Mouse (Mus musculus) frontal cortex, postnatal 36 days (tissue): Measurements from ENCODE around the gene Tet2.

Experiments
- DNase-seq, 2 experiments: peaks; one replicate each; pipeline ENCODE4 v3.0.0; 2022; ENCODE audit warnings: low spot score in 2 of 2

Tet2 gene

GRCm38 (mm10) chr3:133518116-133518515 lies 26.8 kb downstream of the Tet2 start:
- DNase-seq = no peak

GRCm38 (mm10) chr3:133517406-133517805 lies 27.5 kb downstream of the Tet2 start:
- DNase-seq = no peak

- DNase-seq = no peak
Observed at GRCm38 (mm10) chr3:133516137-133516536, 28.8 kb downstream of the Tet2 start.

GRCm38 (mm10) chr3:133515204-133515969 lies 29.6 kb downstream of the Tet2 start:
- DNase-seq = no peak

GRCm38 (mm10) chr3:133514290-133514689 lies 30.6 kb downstream of the Tet2 start:
- no peak for DNase-seq

GRCm38 (mm10) chr3:133513475-133513874 lies 31.5 kb downstream of the Tet2 start:
- DNase-seq = no peak

- no peak for DNase-seq
Observed at GRCm38 (mm10) chr3:133510368-133510767, 34.6 kb downstream of the Tet2 start.

- peak in 1 of 2 experiments; percentile 28 for DNase-seq
Observed at GRCm38 (mm10) chr3:133509796-133510195, 35.1 kb downstream of the Tet2 start.

GRCm38 (mm10) chr3:133508881-133509280 lies 36.1 kb downstream of the Tet2 start:
- no peak for DNase-seq

- DNase-seq = no peak
Observed at GRCm38 (mm10) chr3:133506289-133506954, 38.5 kb downstream of the Tet2 start.

- peak in 1 of 2 experiments; percentile 49 for DNase-seq
Observed at GRCm38 (mm10) chr3:133496953-133497352, 48.0 kb downstream of the Tet2 start.

- DNase-seq = no peak
Observed at GRCm38 (mm10) chr3:133491370-133491769, 53.6 kb downstream of the Tet2 start.

- DNase-seq = no peak
Observed at GRCm38 (mm10) chr3:133488022-133488725, 56.8 kb downstream of the Tet2 start.

GRCm38 (mm10) chr3:133482887-133483286 lies 62.1 kb downstream of the Tet2 start:
- DNase-seq = no peak

GRCm38 (mm10) chr3:133478987-133479386 lies 66.0 kb downstream of the Tet2 start:
- no peak for DNase-seq

GRCm38 (mm10) chr3:133473781-133474180 lies 71.2 kb downstream of the Tet2 start:
- DNase-seq = peak in 1 of 2 experiments; percentile 14

- DNase-seq = no peak
Observed at GRCm38 (mm10) chr3:133471101-133471500, 73.8 kb downstream of the Tet2 start.

GRCm38 (mm10) chr3:133468883-133469282 lies 76.1 kb downstream of the Tet2 start:
- no peak for DNase-seq

GRCm38 (mm10) chr3:133463233-133463632 lies 81.7 kb downstream of the Tet2 start:
- DNase-seq = no peak

- DNase-seq = no peak
Observed at GRCm38 (mm10) chr3:133462485-133462884, 82.5 kb downstream of the Tet2 start.

GRCm38 (mm10) chr3:133462059-133462458 lies 82.9 kb downstream of the Tet2 start:
- DNase-seq = no peak

GRCm38 (mm10) chr3:133459174-133459573 lies 85.8 kb downstream of the Tet2 start:
- no peak for DNase-seq

GRCm38 (mm10) chr3:133453896-133454295 lies 91.0 kb downstream of the Tet2 start:
- DNase-seq = no peak
